In genomic region chr13:19158484-19158883, GRCm38 (mm10) we compare ENCODE assay signal across 9 mouse cellular contexts.
DNase-seq lines count a peak whose midpoint lies in the region; ATAC-seq lines count a peak whose summit lies in the region.
"Had no signal": no experiment of that assay in that cellular context is flagged by ENCODE, and none has a peak within 500 bp of the region (broad histone marks: within the 10 kb centered on the region; RNA-seq: fewer than 3 reads in every experiment).

No protein-coding gene starts in this region.

- ATAC-seq in forebrain, embryonic 11.5 days (replicated peaks; ENCODE audit: low FRiP score), result peak; percentile 24; the same call in 1 of the 2 replicates
- no peak for ATAC-seq in forebrain, embryonic 12.5 days (ENCODE audit: low FRiP score)

- no peak overlapping the region for H3K4me3 ChIP-seq in forebrain, embryonic 11.5 days (ENCODE audit: low read depth, low read length)
- no peak overlapping the region for H3K4me3 ChIP-seq in forebrain, embryonic 12.5 days (replicated peaks)
- H3K4me3 ChIP-seq: heart, embryonic 15.5 days had no signal

- H3K36me3 ChIP-seq in forebrain, embryonic 11.5 days (ENCODE audit: control insufficient read depth, insufficient read depth, low read length), result no peaks in the 10 kb centered on the region
- H3K36me3 ChIP-seq in forebrain, embryonic 12.5 days (replicated peaks), result no peaks in the 10 kb centered on the region
- H3K36me3 ChIP-seq: heart, embryonic 15.5 days had no signal

- DNase-seq in forebrain, embryonic 11.5 days (ENCODE audit: low spot score), result no peak
- peak; percentile 51 for DNase-seq in ovary, postnatal 14 days (ENCODE audit: low spot score)
- DNase-seq in ovary, postnatal 36 days (ENCODE audit: low spot score), result no peak
- peak; percentile 29 for DNase-seq in cerebellum, adult 11-12 months
- peak; percentile 43 for DNase-seq in forelimb bud, embryonic 11.5 days (ENCODE audit: low read depth, low spot score)
- peak; percentile 46 for DNase-seq in left cerebral cortex, adult 11 months (ENCODE audit: low spot score)
- peak; percentile 66 for DNase-seq in retina, postnatal 1 day

- WGBS in forebrain, embryonic 11.5 days, result 36% methylated on average over 4 of the region's 4 CpGs
- WGBS in forebrain, embryonic 12.5 days, result 36% methylated on average over 4 of the region's 4 CpGs

- H3K27ac ChIP-seq in forebrain, embryonic 11.5 days (ENCODE audit: low read depth, low read length), result no peak overlapping the region
- no peak overlapping the region for H3K27ac ChIP-seq in forebrain, embryonic 12.5 days
- H3K27ac ChIP-seq: heart, embryonic 15.5 days had no signal

- no peak overlapping the region for H3K9ac ChIP-seq in forebrain, embryonic 11.5 days (ENCODE audit: low read length)
- no peak overlapping the region for H3K9ac ChIP-seq in forebrain, embryonic 12.5 days
- H3K9ac ChIP-seq: heart, embryonic 15.5 days had no signal

- no peaks in the 10 kb centered on the region for H3K27me3 ChIP-seq in forebrain, embryonic 11.5 days (ENCODE audit: control insufficient read depth, insufficient read depth, low read length)
- H3K27me3 ChIP-seq in forebrain, embryonic 12.5 days, result no peaks in the 10 kb centered on the region
- H3K27me3 ChIP-seq: heart, embryonic 15.5 days had no signal

- no peak overlapping the region for H3K4me2 ChIP-seq in forebrain, embryonic 11.5 days (ENCODE audit: low read depth, low read length, severe bottlenecking)
- H3K4me2 ChIP-seq in forebrain, embryonic 12.5 days, result no peak overlapping the region
- H3K4me2 ChIP-seq: heart, embryonic 15.5 days had no signal

- H3K4me1 ChIP-seq in forebrain, embryonic 11.5 days (replicated peaks; ENCODE audit: control insufficient read depth, insufficient read depth, low read length), result no peaks in the 10 kb centered on the region
- H3K4me1 ChIP-seq in forebrain, embryonic 12.5 days, result no peaks in the 10 kb centered on the region
- H3K4me1 ChIP-seq: heart, embryonic 15.5 days had no signal

- H3K9me3 ChIP-seq in forebrain, embryonic 11.5 days (ENCODE audit: control insufficient read depth, low read length), result no peaks in the 10 kb centered on the region
- no peaks in the 10 kb centered on the region for H3K9me3 ChIP-seq in forebrain, embryonic 12.5 days
- H3K9me3 ChIP-seq: heart, embryonic 15.5 days had no signal

Comparison
In these comparisons a context has a peak if more than half of its experiments do, and no peak if none do; other contexts are left out.
1. DNase-seq: peak in ovary, postnatal 14 days (single experiment), cerebellum, adult 11-12 months (single experiment), forelimb bud, embryonic 11.5 days (single experiment), left cerebral cortex, adult 11 months (single experiment) and retina, postnatal 1 day (single experiment); none in forebrain, embryonic 11.5 days (single experiment) and ovary, postnatal 36 days (single experiment).